Mouse (Mus musculus) midbrain, embryonic 15.5 days (tissue): ENCODE data around the gene Bcas2. TPM values are rescaled to one million over a fixed set of nuclear protein-coding genes. Genes with fewer than 3 reads are reported as not detected.
"Not testable (repeated sequence)": the region's sequence is repeated elsewhere in the genome, so short reads cannot be mapped to it uniquely, and the experiment has no call there.

Experiments
- ATAC-seq: fragments of 200-750 bp; cut with Nextera tagmentation; replicated peaks from 2 replicates; pipeline ENCODE4 v1.8.0; 2017; ENCODE audit warnings: moderate TSS enrichment
- H3K27ac ChIP-seq: fragments of 300-500 bp; sonication (generic); 2 replicates; pipeline ENCODE4 v1.5.1; 2015; ENCODE audit warnings: mild to moderate bottlenecking, inconsistent platforms
- H3K27me3 ChIP-seq: fragments of 300-500 bp; sonication (generic); replicated peaks from 2 replicates; pipeline ENCODE4 v1.6.1; 2015; ENCODE audit warnings: inconsistent platforms
- H3K36me3 ChIP-seq: fragments of 300-500 bp; sonication (generic); replicated peaks from 2 replicates; pipeline ENCODE4 v1.6.1; 2015; ENCODE audit warnings: inconsistent platforms
- H3K4me1 ChIP-seq: fragments of 300-500 bp; sonication (generic); 2 replicates; pipeline ENCODE4 v1.6.1; 2015; ENCODE audit warnings: inconsistent platforms
- H3K4me2 ChIP-seq: fragments of 300-500 bp; sonication (generic); 2 replicates; pipeline ENCODE4 v1.6.1; 2015; ENCODE audit warnings: inconsistent platforms, mild to moderate bottlenecking, moderate library complexity
- H3K4me3 ChIP-seq: fragments of 300-500 bp; sonication (generic); 2 replicates; pipeline ENCODE4 v1.5.1; 2015; ENCODE audit warnings: mild to moderate bottlenecking, inconsistent platforms
- H3K9ac ChIP-seq: fragments of 300-500 bp; sonication (generic); 2 replicates; pipeline ENCODE4 v1.6.1; 2015; ENCODE audit warnings: mild to moderate bottlenecking, inconsistent platforms
- H3K9me3 ChIP-seq: fragments of 300-500 bp; sonication (generic); 2 replicates; pipeline ENCODE4 v1.6.1; 2016; ENCODE audit warnings: inconsistent platforms
- WGBS: fragments of 180-500 bp; shearing (Covaris S2); methylation state at CpG from one replicate; pipeline ENCODE4 v1.1.7; 2015; ENCODE audit warnings: mixed read lengths; 5-methylcytosine and 5-hydroxymethylcytosine counted together
- polyA plus RNA-seq: library from polyadenylated mRNA; unstranded; fragments of >200 nt; fragmentation: Nextera tagmentation; extraction: Ambion mirVana; gene quantifications from 2 replicates; pipeline ENCODE4 v1.2.1, GENCODE M21; 2015

Bcas2 gene
- polyA plus RNA-seq, 1 experiment from 2014 or later: 230 TPM

- ATAC-seq: no peak
- Histone ChIP-seq H3K4me3 (no peak overlapping the region), H3K4me2 (no peak overlapping the region), H3K4me1 (peaks cover 11% of the 10 kb centered on the region), H3K36me3 (peaks cover 37% of the 10 kb centered on the region), H3K27ac (no peak overlapping the region), H3K27me3 (no peaks in the 10 kb centered on the region), H3K9me3 (no peaks in the 10 kb centered on the region), H3K9ac (no peak overlapping the region)
- WGBS: 91% methylated on average over 4 of the region's 4 CpGs
These were observed 5.3 kb downstream of the Bcas2 start for GRCm38 (mm10) chr3:103176740-103177139.

- WGBS: 95% methylated on average over 9 of the region's 9 CpGs
- Histone ChIP-seq H3K4me2 (no peak overlapping the region), H3K9ac (no peak overlapping the region)
These were observed 8.1 kb downstream of the Bcas2 start for GRCm38 (mm10) chr3:103179527-103179926.

GRCm38 (mm10) chr3:103181171-103181570, 9.7 kb downstream of the Bcas2 start:
- no peaks in the 10 kb centered on the region for H3K27me3 ChIP-seq
- no peak overlapping the region for H3K27ac ChIP-seq
- no peak overlapping the region for H3K9ac ChIP-seq
- no peak for ATAC-seq
- H3K9me3 ChIP-seq: no peaks in the 10 kb centered on the region
- H3K4me2 ChIP-seq: no peak overlapping the region
- no peak overlapping the region for H3K4me3 ChIP-seq
- 61% methylated on average over 4 of the region's 4 CpGs for WGBS
- peaks cover 23% of the 10 kb centered on the region for H3K36me3 ChIP-seq
- H3K4me1 ChIP-seq: no peaks in the 10 kb centered on the region

More at GRCm38 (mm10) chr3:103179527-103179926, 8.1 kb downstream of the Bcas2 start:
- Histone ChIP-seq H3K4me3 (no peak overlapping the region), H3K4me1 (no peaks in the 10 kb centered on the region), H3K9me3 (no peaks in the 10 kb centered on the region), H3K36me3 (peaks cover 37% of the 10 kb centered on the region), H3K27me3 (no peaks in the 10 kb centered on the region), H3K27ac (no peak overlapping the region)
- ATAC-seq: no peak

GRCm38 (mm10) chr3:103182821-103183220, 11.4 kb downstream of the Bcas2 start:
- Histone ChIP-seq H3K9me3 (no peaks in the 10 kb centered on the region), H3K4me3 (no peak overlapping the region), H3K27ac (no peak overlapping the region), H3K27me3 (no peaks in the 10 kb centered on the region), H3K9ac (no peak overlapping the region), H3K4me2 (no peak overlapping the region), H3K4me1 (no peaks in the 10 kb centered on the region), H3K36me3 (peaks cover 11% of the 10 kb centered on the region)
- 86% methylated on average over 14 of the region's 14 CpGs for WGBS
- ATAC-seq: no peak

- H3K27me3 ChIP-seq, H3K27ac ChIP-seq, H3K4me1 ChIP-seq, H3K36me3 ChIP-seq, H3K4me3 ChIP-seq, H3K4me2 ChIP-seq, H3K9me3 ChIP-seq, H3K9ac ChIP-seq, ATAC-seq: not testable (repeated sequence)
These were observed 13.0 kb downstream of the Bcas2 start for GRCm38 (mm10) chr3:103184467-103184866.

GRCm38 (mm10) chr3:103188451-103188850, 17.0 kb downstream of the Bcas2 start:
- no peak overlapping the region for H3K4me2 ChIP-seq
- no peak for ATAC-seq
- no peak overlapping the region for H3K4me3 ChIP-seq
- H3K36me3 ChIP-seq: no peaks in the 10 kb centered on the region
- no peaks in the 10 kb centered on the region for H3K27me3 ChIP-seq
- no peak overlapping the region for H3K27ac ChIP-seq
- no peaks in the 10 kb centered on the region for H3K4me1 ChIP-seq
- H3K9ac ChIP-seq: no peak overlapping the region
- H3K9me3 ChIP-seq: no peaks in the 10 kb centered on the region
- WGBS: 57% methylated on average over 5 of the region's 5 CpGs

GRCm38 (mm10) chr3:103188856-103189255, 17.4 kb downstream of the Bcas2 start:
- H3K36me3 ChIP-seq: no peaks in the 10 kb centered on the region
- H3K4me1 ChIP-seq: no peaks in the 10 kb centered on the region
- H3K4me2 ChIP-seq: no peak overlapping the region
- no peak for ATAC-seq
- no peak overlapping the region for H3K27ac ChIP-seq
- H3K4me3 ChIP-seq: no peak overlapping the region
- H3K9ac ChIP-seq: no peak overlapping the region
- WGBS: 96% methylated on average over 2 of the region's 2 CpGs
- no peaks in the 10 kb centered on the region for H3K9me3 ChIP-seq
- H3K27me3 ChIP-seq: no peaks in the 10 kb centered on the region

GRCm38 (mm10) chr3:103192161-103192560, 20.7 kb downstream of the Bcas2 start:
- no peaks in the 10 kb centered on the region for H3K4me1 ChIP-seq
- no peaks in the 10 kb centered on the region for H3K27me3 ChIP-seq
- no peak overlapping the region for H3K4me2 ChIP-seq
- 91% methylated on average over 4 of the region's 4 CpGs for WGBS
- no peak overlapping the region for H3K9ac ChIP-seq
- H3K27ac ChIP-seq: no peak overlapping the region
- H3K4me3 ChIP-seq: no peak overlapping the region
- H3K9me3 ChIP-seq: no peaks in the 10 kb centered on the region
- no peaks in the 10 kb centered on the region for H3K36me3 ChIP-seq
- ATAC-seq: no peak

GRCm38 (mm10) chr3:103193186-103193585, 21.7 kb downstream of the Bcas2 start:
- H3K4me3 ChIP-seq: no peak overlapping the region
- H3K27ac ChIP-seq: no peak overlapping the region
- H3K4me2 ChIP-seq: no peak overlapping the region
- no peak for ATAC-seq
- WGBS: 96% methylated on average over 1 of the region's 1 CpGs
- H3K4me1 ChIP-seq: no peaks in the 10 kb centered on the region
- no peaks in the 10 kb centered on the region for H3K36me3 ChIP-seq
- no peaks in the 10 kb centered on the region for H3K9me3 ChIP-seq
- no peak overlapping the region for H3K9ac ChIP-seq
- no peaks in the 10 kb centered on the region for H3K27me3 ChIP-seq

- no peaks in the 10 kb centered on the region for H3K4me1 ChIP-seq
- no peak overlapping the region for H3K27ac ChIP-seq
- no peak overlapping the region for H3K4me2 ChIP-seq
- no peaks in the 10 kb centered on the region for H3K9me3 ChIP-seq
- 78% methylated on average over 7 of the region's 7 CpGs for WGBS
- no peak overlapping the region for H3K9ac ChIP-seq
- no peaks in the 10 kb centered on the region for H3K36me3 ChIP-seq
- no peak for ATAC-seq
- H3K27me3 ChIP-seq: no peaks in the 10 kb centered on the region
- no peak overlapping the region for H3K4me3 ChIP-seq
These were observed 24.9 kb downstream of the Bcas2 start for GRCm38 (mm10) chr3:103196320-103196823.

GRCm38 (mm10) chr3:103199386-103199785, 27.9 kb downstream of the Bcas2 start:
- Histone ChIP-seq H3K4me3 (no peak overlapping the region), H3K9me3 (no peaks in the 10 kb centered on the region), H3K4me1 (no peaks in the 10 kb centered on the region), H3K9ac (no peak overlapping the region), H3K27me3 (no peaks in the 10 kb centered on the region), H3K27ac (no peak overlapping the region), H3K4me2 (no peak overlapping the region), H3K36me3 (no peaks in the 10 kb centered on the region)
- no peak for ATAC-seq
- WGBS: 86% methylated on average over 5 of the region's 5 CpGs

- not testable (repeated sequence) for ATAC-seq, H3K4me3 ChIP-seq, H3K27ac ChIP-seq, H3K27me3 ChIP-seq, H3K4me1 ChIP-seq, H3K9me3 ChIP-seq, H3K4me2 ChIP-seq, H3K36me3 ChIP-seq, H3K9ac ChIP-seq
- 97% methylated on average over 7 of the region's 7 CpGs for WGBS
These were observed 29.6 kb downstream of the Bcas2 start for GRCm38 (mm10) chr3:103201105-103201504.

GRCm38 (mm10) chr3:103203554-103203953, 32.1 kb downstream of the Bcas2 start:
- Histone ChIP-seq H3K4me3 (no peak overlapping the region), H3K27me3 (no peaks in the 10 kb centered on the region), H3K36me3 (no peaks in the 10 kb centered on the region), H3K4me2 (no peak overlapping the region), H3K27ac (no peak overlapping the region), H3K4me1 (no peaks in the 10 kb centered on the region), H3K9me3 (no peaks in the 10 kb centered on the region), H3K9ac (no peak overlapping the region)
- WGBS: 92% methylated on average over 1 of the region's 1 CpGs
- ATAC-seq: no peak
